27 mouse cellular contexts compared by ENCODE assay signal in genomic region chr4:16415463-16415862, GRCm38 (mm10).
DNase-seq lines count a peak whose midpoint lies in the region; ATAC-seq and TF ChIP-seq lines count a peak whose summit lies in the region.
"Had no signal": no experiment of that assay in that cellular context is flagged by ENCODE, and none has a peak within 500 bp of the region (broad histone marks: within the 10 kb centered on the region; RNA-seq: fewer than 3 reads in every experiment).

No protein-coding gene starts in this region.

- no peaks in the 10 kb centered on the region for H3K36me3 ChIP-seq in embryonic facial prominence, embryonic 14.5 days (ENCODE audit: control insufficient read depth, insufficient read depth, low read length)
- no peaks in the 10 kb centered on the region for H3K36me3 ChIP-seq in embryonic facial prominence, embryonic 10.5 days (replicated peaks)
- no peaks in the 10 kb centered on the region for H3K36me3 ChIP-seq in lung, embryonic 14.5 days (ENCODE audit: insufficient read depth)
- H3K36me3 ChIP-seq: embryonic facial prominence, embryonic 12.5 days; embryonic facial prominence, embryonic 15.5 days; forebrain, embryonic 10.5 days; forebrain, embryonic 12.5 days; G1E had no signal

- TF ChIP-seq POLR2A in lung, adult 2 months (IDR thresholded peaks at IDR 0.05; ENCODE audit: borderline replicate concordance, extremely low read depth, low read depth, low read length) = no peak

- H3K4me3 ChIP-seq in embryonic facial prominence, embryonic 14.5 days (ENCODE audit: low read depth, low read length) = no peak overlapping the region
- no peak overlapping the region for H3K4me3 ChIP-seq in embryonic facial prominence, embryonic 10.5 days
- no peak overlapping the region for H3K4me3 ChIP-seq in lung, embryonic 14.5 days (ENCODE audit: low read depth, low read length)
- H3K4me3 ChIP-seq in lung, adult 2 months (replicated peaks; ENCODE audit: extremely low read depth, low read depth, low read length) = no peak overlapping the region
- H3K4me3 ChIP-seq: embryonic facial prominence, embryonic 12.5 days; embryonic facial prominence, embryonic 15.5 days; erythroblast, embryonic 14.5 days; forebrain, embryonic 10.5 days; forebrain, embryonic 12.5 days had no signal

- no peak for TF ChIP-seq CTCF in lung, embryonic 14.5 days (IDR thresholded peaks at IDR 0.05; ENCODE audit: low read depth)
- no peak for TF ChIP-seq CTCF in lung, adult 2 months (IDR thresholded peaks at IDR 0.05; ENCODE audit: insufficient read depth, low read length)

- peak; percentile 16 for DNase-seq in embryonic facial prominence, embryonic 14.5 days (ENCODE audit: low spot score)
- no peak for DNase-seq in embryonic facial prominence, embryonic 10.5 days (ENCODE audit: low spot score)
- DNase-seq in lung, embryonic 14.5 days = peak; percentile 37
- no peak for DNase-seq in lung, adult 2 months
- peak; percentile 12 for DNase-seq in brain, embryonic 18.5 days (ENCODE audit: low read depth, low spot score)
- DNase-seq: adrenal gland, adult 8-10 months; adrenal gland, postnatal 14 days; adrenal gland, postnatal 36 days; B cell, adult 2 months; cerebellum, adult 11 months; cerebellum, adult 18-20 months; cerebellum, adult 8-10 months; cerebellum, adult 9-11 months; cerebellum, postnatal 14 days; cerebellum, postnatal 36 days; embryo, embryonic 11 days had no signal

- H3K4me1 ChIP-seq in embryonic facial prominence, embryonic 14.5 days (ENCODE audit: control insufficient read depth, insufficient read depth, low read length) = no peaks in the 10 kb centered on the region
- no peaks in the 10 kb centered on the region for H3K4me1 ChIP-seq in embryonic facial prominence, embryonic 10.5 days
- no peaks in the 10 kb centered on the region for H3K4me1 ChIP-seq in lung, embryonic 14.5 days (ENCODE audit: insufficient read depth)
- no peaks in the 10 kb centered on the region for H3K4me1 ChIP-seq in lung, adult 2 months (ENCODE audit: control insufficient read depth, insufficient read depth, low read length)
- H3K4me1 ChIP-seq: embryonic facial prominence, embryonic 12.5 days; embryonic facial prominence, embryonic 15.5 days; forebrain, embryonic 10.5 days; forebrain, embryonic 12.5 days had no signal

- ATAC-seq in embryonic facial prominence, embryonic 14.5 days (ENCODE audit: low read depth) = no peak
- peak; percentile 58; the same call in 1 of the 2 replicates for ATAC-seq in lung, embryonic 14.5 days (ENCODE audit: insufficient read depth)
- ATAC-seq: activated CD4-positive, CD25-positive, alpha-beta regulatory T cell, adult 4 months; CD4-positive, CD25-positive, alpha-beta regulatory T cell, adult 4 months; forebrain, embryonic 14.5 days; Patski had no signal

- H3K27me3 ChIP-seq in embryonic facial prominence, embryonic 14.5 days (replicated peaks; ENCODE audit: control insufficient read depth, insufficient read depth, low read length) = no peaks in the 10 kb centered on the region
- H3K27me3 ChIP-seq in embryonic facial prominence, embryonic 10.5 days (replicated peaks; ENCODE audit: low read depth, poor library complexity, severe bottlenecking) = no peaks in the 10 kb centered on the region
- H3K27me3 ChIP-seq in lung, embryonic 14.5 days (ENCODE audit: insufficient read depth, low read length) = no peaks in the 10 kb centered on the region
- H3K27me3 ChIP-seq: CH12.LX; embryonic facial prominence, embryonic 12.5 days; embryonic facial prominence, embryonic 15.5 days; forebrain, embryonic 12.5 days; Patski had no signal

- no peaks in the 10 kb centered on the region for H3K9me3 ChIP-seq in embryonic facial prominence, embryonic 14.5 days (ENCODE audit: control insufficient read depth, low read length)
- no peaks in the 10 kb centered on the region for H3K9me3 ChIP-seq in embryonic facial prominence, embryonic 10.5 days
- H3K9me3 ChIP-seq in lung, embryonic 14.5 days (ENCODE audit: low read depth, low read length) = no peaks in the 10 kb centered on the region
- H3K9me3 ChIP-seq: embryonic facial prominence, embryonic 12.5 days; embryonic facial prominence, embryonic 15.5 days; forebrain, embryonic 10.5 days; forebrain, embryonic 12.5 days; G1E had no signal

- no peak overlapping the region for H3K27ac ChIP-seq in embryonic facial prominence, embryonic 14.5 days (replicated peaks; ENCODE audit: low read depth, low read length)
- H3K27ac ChIP-seq in embryonic facial prominence, embryonic 10.5 days (replicated peaks) = no peak overlapping the region
- no peak overlapping the region for H3K27ac ChIP-seq in lung, embryonic 14.5 days (ENCODE audit: low read depth)
- H3K27ac ChIP-seq: embryonic facial prominence, embryonic 12.5 days; embryonic facial prominence, embryonic 15.5 days; forebrain, embryonic 10.5 days; forebrain, embryonic 12.5 days had no signal

- H3K9ac ChIP-seq in embryonic facial prominence, embryonic 14.5 days (ENCODE audit: low read depth, low read length) = no peak overlapping the region
- H3K9ac ChIP-seq in lung, embryonic 14.5 days = no peak overlapping the region
- H3K9ac ChIP-seq: embryonic facial prominence, embryonic 12.5 days; embryonic facial prominence, embryonic 15.5 days; forebrain, embryonic 12.5 days had no signal

- H3K4me2 ChIP-seq in embryonic facial prominence, embryonic 14.5 days (ENCODE audit: low read depth, low read length) = no peak overlapping the region
- H3K4me2 ChIP-seq in lung, embryonic 14.5 days = no peak overlapping the region
- H3K4me2 ChIP-seq: embryonic facial prominence, embryonic 12.5 days; embryonic facial prominence, embryonic 15.5 days; forebrain, embryonic 12.5 days had no signal

- WGBS in embryonic facial prominence, embryonic 14.5 days = 79% methylated on average over 2 of the region's 2 CpGs
- WGBS in embryonic facial prominence, embryonic 10.5 days = 87% methylated on average over 2 of the region's 2 CpGs
- 60% methylated on average over 2 of the region's 2 CpGs for WGBS in lung, embryonic 14.5 days
- 78% methylated on average over 2 of the region's 2 CpGs for WGBS in lung, adult 2 months

Comparison
In these comparisons a context has a peak if more than half of its experiments do, and no peak if none do; other contexts are left out.
1. DNase-seq: peak in embryonic facial prominence, embryonic 14.5 days (single experiment), lung, embryonic 14.5 days (single experiment) and brain, embryonic 18.5 days (single experiment); none in embryonic facial prominence, embryonic 10.5 days (single experiment) and lung, adult 2 months (single experiment).